Mouse (Mus musculus) heart, embryonic 14.5 days (tissue): Measurements from ENCODE around the gene Hoxc4. TPM values are rescaled to one million over a fixed set of nuclear protein-coding genes. Genes with fewer than 3 reads are reported as not detected.
A peak's percentile ranks its signal among the peaks of the same experiment; 100 is the strongest.

Source experiments
- ATAC-seq: fragments of 200-750 bp; cut with Nextera tagmentation; 2 replicates; pipeline ENCODE4 v1.8.0; 2017; ENCODE audit warnings: low read depth, moderate TSS enrichment; ENCODE audit not compliant: insufficient number of reproducible peaks, insufficient read depth, low FRiP score
- H3K27ac ChIP-seq, 2 experiments: fragments of 200-500 bp in 1 of 2; fragments of 300-500 bp in 1 of 2; sonication (generic) in 1 of 2; replicated peaks in 1 of 2; 2 replicates each; pipeline ENCODE4 v1.5.1; 2012 to 2014; ENCODE audit warnings: low read depth in 2 of 2, low read length in 2 of 2, control low read depth in 1 of 2, mild to moderate bottlenecking in 1 of 2, mixed read lengths in 1 of 2; ENCODE audit not compliant: control insufficient read depth in 1 of 2, insufficient read depth in 1 of 2
- H3K27me3 ChIP-seq: fragments of 300-500 bp; sonication (generic); 2 replicates; pipeline ENCODE4 v1.6.1; 2014; ENCODE audit warnings: mild to moderate bottlenecking, low read length, control low read depth; ENCODE audit not compliant: control insufficient read depth, insufficient read depth
- H3K36me3 ChIP-seq: fragments of 300-500 bp; sonication (generic); 2 replicates; pipeline ENCODE4 v1.6.1; 2014; ENCODE audit warnings: mild to moderate bottlenecking, control low read depth, low read length, mixed read lengths; ENCODE audit not compliant: control insufficient read depth, insufficient read depth
- H3K4me1 ChIP-seq, 2 experiments: fragments of 200-500 bp in 1 of 2; fragments of 300-500 bp in 1 of 2; sonication (generic) in 1 of 2; 2 replicates each; pipeline ENCODE4 v1.6.1; 2012 to 2014; ENCODE audit warnings: low read length in 2 of 2, control low read depth in 1 of 2, mixed read lengths in 1 of 2; ENCODE audit not compliant: control insufficient read depth in 2 of 2, insufficient read depth in 2 of 2
- H3K4me2 ChIP-seq: fragments of 300-500 bp; sonication (generic); 2 replicates; pipeline ENCODE4 v1.6.1; 2014; ENCODE audit warnings: mild to moderate bottlenecking, low read length
- H3K4me3 ChIP-seq, 2 experiments: fragments of 200-500 bp in 1 of 2; fragments of 300-500 bp in 1 of 2; sonication (generic) in 1 of 2; 2 replicates each; pipeline ENCODE4 v1.5.1; 2012 to 2014; ENCODE audit warnings: low read length in 2 of 2, mild to moderate bottlenecking in 2 of 2, control low read depth in 1 of 2, low read depth in 1 of 2, moderate library complexity in 1 of 2; ENCODE audit not compliant: control insufficient read depth in 1 of 2, insufficient read depth in 1 of 2
- H3K9ac ChIP-seq: fragments of 300-500 bp; sonication (generic); 2 replicates; pipeline ENCODE4 v1.6.1; 2014; ENCODE audit warnings: mild to moderate bottlenecking, low read length
- H3K9me3 ChIP-seq: fragments of 300-500 bp; sonication (generic); 2 replicates; pipeline ENCODE4 v1.6.1; 2016; ENCODE audit warnings: low read length, control low read depth; ENCODE audit not compliant: control insufficient read depth
- WGBS: fragments of 180-500 bp; shearing (Covaris S2); extraction: QIAGEN DNeasy Blood & Tissue Kit; methylation state at CpG from one replicate; pipeline ENCODE4 v1.1.7; 2014; 5-methylcytosine and 5-hydroxymethylcytosine counted together
- polyA plus RNA-seq: library from polyadenylated mRNA; unstranded; fragments of >200 nt; fragmentation: Nextera tagmentation; extraction: Ambion mirVana; gene quantifications from 2 replicates; pipeline ENCODE4 v1.2.1, GENCODE M21; 2014

Gene Hoxc4
- polyA plus RNA-seq, 1 experiment from 2014 or later = 0.30 TPM

DNA sequence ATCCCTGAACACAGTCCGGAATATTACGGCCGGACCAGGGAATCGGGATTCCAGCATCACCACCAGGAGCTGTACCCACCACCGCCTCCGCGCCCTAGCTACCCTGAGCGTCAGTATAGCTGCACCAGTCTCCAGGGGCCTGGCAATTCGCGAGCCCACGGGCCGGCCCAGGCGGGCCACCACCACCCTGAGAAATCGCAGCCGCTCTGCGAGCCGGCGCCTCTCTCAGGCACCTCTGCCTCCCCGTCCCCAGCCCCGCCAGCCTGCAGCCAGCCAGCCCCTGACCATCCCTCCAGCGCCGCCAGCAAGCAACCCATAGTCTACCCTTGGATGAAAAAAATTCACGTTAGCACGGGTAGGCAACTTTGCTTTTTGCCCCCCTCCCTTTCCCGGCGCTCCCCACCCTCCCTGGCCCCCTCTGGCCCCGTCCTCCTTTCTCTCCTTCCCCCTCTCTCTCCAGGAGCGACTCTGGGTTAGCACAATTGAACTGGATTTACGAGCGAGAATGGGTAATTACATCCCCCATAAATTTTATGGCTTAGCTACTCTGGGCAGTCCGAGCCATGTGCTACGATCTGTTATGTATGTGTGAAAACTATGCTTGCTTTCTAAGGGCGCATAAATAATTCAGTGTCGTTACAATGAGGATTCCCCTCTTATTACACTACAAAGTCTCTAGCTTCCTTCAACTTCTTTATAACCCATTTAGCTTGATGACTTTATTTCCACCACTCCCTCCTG, 16.2 kb downstream of the Hoxc4 start:
- H3K9me3 ChIP-seq = no peaks in the 10 kb centered on the region
- ATAC-seq = no peak; the same call in 1 of the 2 replicates
- under 1% methylated on average over 34 of the region's 34 CpGs for WGBS

GRCm38 (mm10) chr15:103035548-103035881, 16.8 kb downstream of the Hoxc4 start:
- H3K4me3 ChIP-seq = no peak overlapping the region
- no peaks in the 10 kb centered on the region for H3K36me3 ChIP-seq
- WGBS = under 1% methylated on average over 14 of the region's 14 CpGs
- H3K4me1 ChIP-seq = 0 out of 4 replicates have a peak, but pooled peaks cover 0 to 3% of the 10 kb centered on the region in 2 experiments
- no peak overlapping the region for H3K4me2 ChIP-seq
- H3K27me3 ChIP-seq = peaks cover 98% of the 10 kb centered on the region
- no peaks in the 10 kb centered on the region for H3K9me3 ChIP-seq
- no peak for ATAC-seq
- H3K9ac ChIP-seq = no peak overlapping the region
- no peak overlapping the region for H3K27ac ChIP-seq

More for the DNA sequence above, 16.2 kb downstream of the Hoxc4 start:
- H3K9ac ChIP-seq = no peak overlapping the region
- peak overlapping the region; percentile 15 to 25; a peak in 3 of 4 replicates for H3K4me3 ChIP-seq
- H3K36me3 ChIP-seq = no peaks in the 10 kb centered on the region
- 0 out of 4 replicates have a peak, but pooled peaks cover 0 to 3% of the 10 kb centered on the region in 2 experiments for H3K4me1 ChIP-seq
- no peak overlapping the region for H3K27ac ChIP-seq
- peaks cover 98% of the 10 kb centered on the region for H3K27me3 ChIP-seq
- H3K4me2 ChIP-seq = peak overlapping the region; percentile 46

DNA sequence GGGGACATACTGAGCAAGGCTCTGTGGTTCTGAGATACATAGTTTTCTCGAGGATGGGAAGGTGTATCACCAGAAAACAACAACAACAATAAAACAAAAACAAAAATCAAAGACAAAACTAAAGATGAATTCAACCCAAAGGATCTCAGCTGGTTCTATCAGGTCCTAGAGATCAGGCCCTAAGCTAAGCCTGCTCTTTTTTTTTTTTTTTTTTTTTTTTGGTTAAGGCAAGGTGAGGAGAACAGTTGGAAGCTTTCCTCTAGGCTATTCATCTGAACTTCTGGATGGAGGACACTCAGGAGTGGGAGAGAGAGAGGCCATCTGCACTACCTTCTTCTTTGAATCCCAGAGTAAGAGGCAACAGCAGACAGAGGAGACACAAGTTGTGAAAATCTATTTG, 18.8 kb downstream of the Hoxc4 start:
- Histone ChIP-seq H3K27me3 (peaks cover 98% of the 10 kb centered on the region), H3K4me3 (no peak overlapping the region), H3K9ac (no peak overlapping the region), H3K4me2 (no peak overlapping the region), H3K36me3 (no peaks in the 10 kb centered on the region), H3K9me3 (no peaks in the 10 kb centered on the region), H3K4me1 (0 out of 4 replicates have a peak, but pooled peaks cover 0 to 3% of the 10 kb centered on the region in 2 experiments), H3K27ac (no peak overlapping the region)
- no peak for ATAC-seq
- WGBS = 31% methylated on average over 1 of the region's 1 CpGs

DNA sequence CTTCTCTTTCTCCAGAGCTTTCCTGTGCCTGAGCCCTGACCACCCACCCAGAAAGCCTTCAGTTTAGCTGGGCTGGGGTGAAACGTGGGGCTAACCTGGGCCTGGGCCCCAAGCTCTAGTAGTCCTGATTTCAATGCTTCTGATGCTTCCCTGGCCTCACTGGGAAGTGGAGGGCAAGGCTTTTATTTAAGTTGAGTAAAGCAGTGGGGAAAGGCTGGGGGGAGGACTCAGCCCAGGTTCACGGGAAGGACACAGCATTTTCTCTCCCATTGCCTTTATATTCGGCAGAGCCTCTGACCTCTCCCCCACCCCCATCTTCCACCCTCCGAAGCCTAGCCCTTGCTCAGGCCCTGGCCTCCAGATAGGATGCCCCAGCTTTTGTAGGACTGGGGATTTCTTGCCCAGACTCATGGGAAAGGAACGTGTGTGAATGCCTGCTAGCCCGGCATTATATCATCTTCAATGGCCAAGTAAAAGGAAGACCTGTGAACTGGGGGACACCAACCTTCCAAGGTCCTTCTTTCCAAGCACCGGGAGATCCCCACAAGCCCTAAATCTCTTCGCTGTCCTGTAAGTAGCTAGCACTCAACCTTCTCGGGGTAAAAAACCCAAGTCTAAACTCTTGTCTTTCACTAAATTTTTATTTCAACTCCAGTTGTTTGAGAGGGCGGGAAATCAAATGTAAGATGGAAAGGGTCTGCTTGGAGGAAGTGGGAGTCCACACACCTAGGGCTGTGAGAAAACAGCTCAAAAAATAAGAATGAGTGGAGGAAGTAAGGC, 20.2 kb downstream of the Hoxc4 start:
- Histone ChIP-seq H3K9ac (no peak overlapping the region), H3K27me3 (peaks cover 100% of the 10 kb centered on the region), H3K27ac (no peak overlapping the region), H3K4me1 (0 out of 4 replicates have a peak, but pooled peaks cover 0 to 3% of the 10 kb centered on the region in 2 experiments), H3K9me3 (no peaks in the 10 kb centered on the region), H3K4me2 (no peak overlapping the region), H3K4me3 (no peak overlapping the region), H3K36me3 (no peaks in the 10 kb centered on the region)
- ATAC-seq = no peak
- WGBS = 16% methylated on average over 10 of the region's 10 CpGs

DNA sequence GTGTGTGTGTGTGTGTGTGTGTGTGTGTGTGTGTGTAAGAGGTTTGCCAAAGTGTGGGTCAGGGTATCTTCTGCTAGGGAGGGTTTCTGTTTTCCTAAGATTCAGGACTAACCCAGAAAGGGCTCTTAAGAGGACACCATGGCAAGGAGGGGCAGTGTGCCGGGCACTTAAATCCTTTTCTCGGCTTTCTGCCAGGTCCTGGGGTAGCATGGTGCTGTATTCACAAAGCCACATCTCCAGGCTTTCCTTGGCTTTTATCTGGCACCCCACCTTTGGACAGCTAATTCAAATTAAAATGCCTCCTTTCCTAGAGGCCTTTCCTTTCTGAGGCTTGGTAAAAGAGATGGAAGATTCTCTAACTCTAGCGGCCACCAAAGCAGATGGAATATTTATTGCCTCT, 20.9 kb downstream of the Hoxc4 start:
- Histone ChIP-seq H3K4me1 (no peaks in the 10 kb centered on the region), H3K4me2 (no peak overlapping the region), H3K27me3 (peaks cover 100% of the 10 kb centered on the region), H3K9ac (no peak overlapping the region), H3K27ac (no peak overlapping the region), H3K36me3 (no peaks in the 10 kb centered on the region), H3K9me3 (no peaks in the 10 kb centered on the region), H3K4me3 (no peak overlapping the region)
- WGBS = 10% methylated on average over 3 of the region's 3 CpGs
- no peak for ATAC-seq

DNA sequence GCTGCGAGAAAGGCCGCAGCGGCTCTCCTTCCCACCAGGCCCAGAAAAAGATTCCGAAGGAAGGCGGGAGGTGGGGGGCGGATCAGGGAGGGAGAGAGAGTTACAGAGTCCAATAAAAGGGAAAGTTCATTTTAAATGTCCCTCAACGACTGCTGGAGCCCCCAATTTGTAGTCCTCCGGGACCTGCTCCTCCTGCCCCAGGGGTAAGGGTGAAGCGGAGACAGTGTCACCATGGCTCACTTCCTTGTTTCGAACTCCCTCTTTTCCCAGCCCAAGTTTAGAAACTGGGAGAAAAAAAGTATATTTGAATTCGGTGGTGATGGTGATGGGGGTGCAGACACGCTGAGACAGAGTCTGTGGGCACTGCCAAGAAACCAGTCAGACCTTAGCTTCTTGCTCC, 21.9 kb downstream of the Hoxc4 start:
- H3K36me3 ChIP-seq = no peaks in the 10 kb centered on the region
- no peak overlapping the region for H3K4me2 ChIP-seq
- H3K27me3 ChIP-seq = peaks cover 100% of the 10 kb centered on the region
- no peak overlapping the region for H3K4me3 ChIP-seq
- H3K9me3 ChIP-seq = no peaks in the 10 kb centered on the region
- no peak overlapping the region for H3K9ac ChIP-seq
- no peak for ATAC-seq
- no peaks in the 10 kb centered on the region for H3K4me1 ChIP-seq
- H3K27ac ChIP-seq = no peak overlapping the region
- 3% methylated on average over 12 of the region's 12 CpGs for WGBS

- Histone ChIP-seq H3K4me3 (no peak overlapping the region), H3K27me3 (peaks cover 100% of the 10 kb centered on the region), H3K9me3 (no peaks in the 10 kb centered on the region), H3K4me2 (no peak overlapping the region), H3K36me3 (no peaks in the 10 kb centered on the region), H3K27ac (no peak overlapping the region), H3K4me1 (no peaks in the 10 kb centered on the region), H3K9ac (no peak overlapping the region)
- WGBS = 14% methylated on average over 5 of the region's 5 CpGs
- no peak for ATAC-seq
Measured at GRCm38 (mm10) chr15:103041613-103042012, 22.9 kb downstream of the Hoxc4 start.
